Mouse (Mus musculus): ENCODE data around the gene Smim24.

- TF ChIP-seq CTCF (IDR thresholded peaks at IDR 0.05; ENCODE audit: control insufficient read depth, insufficient read depth, insufficient replicate concordance, low read depth, low read length) (no peak), POLR2A (IDR thresholded peaks at IDR 0.05; ENCODE audit: control insufficient read depth, low read depth, low read length) (no peak)
Measured at GRCm38 (mm10) chr10:81441019-81441418, 48.2 kb downstream of the Smim24 start.
